Mouse (Mus musculus): ENCODE results near the gene Hemk1. TPM values are rescaled to one million over a fixed set of nuclear protein-coding genes. Genes with fewer than 3 reads are reported as not detected.

The Hemk1 gene
- 8.4 and 10.8 TPM in 2 replicates for polyA plus RNA-seq (2015; fragmentation: Nextera tagmentation; extraction: Ambion mirVana)

GRCm38 (mm10) chr9:107338172-107338883, at the start of gene Hemk1:
Gene Hemk1, minus strand, starts transcription at chr9:107338350.

GRCm38 (mm10) chr9:107340267-107340859, 2.2 kb upstream of the Hemk1 start, which contains the start of gene 6430571L13Rik:
Gene 6430571L13Rik, plus strand, starts transcription at chr9:107340602.

DNA sequence AAGGTAGTCTGAATTCAATTTTAAA, 42.3 kb downstream of the Hemk1 start, which contains the start of gene Cish:
Gene Cish, plus strand, starts transcription at position 11 of the 25 bp plus-strand sequence.

DNA sequence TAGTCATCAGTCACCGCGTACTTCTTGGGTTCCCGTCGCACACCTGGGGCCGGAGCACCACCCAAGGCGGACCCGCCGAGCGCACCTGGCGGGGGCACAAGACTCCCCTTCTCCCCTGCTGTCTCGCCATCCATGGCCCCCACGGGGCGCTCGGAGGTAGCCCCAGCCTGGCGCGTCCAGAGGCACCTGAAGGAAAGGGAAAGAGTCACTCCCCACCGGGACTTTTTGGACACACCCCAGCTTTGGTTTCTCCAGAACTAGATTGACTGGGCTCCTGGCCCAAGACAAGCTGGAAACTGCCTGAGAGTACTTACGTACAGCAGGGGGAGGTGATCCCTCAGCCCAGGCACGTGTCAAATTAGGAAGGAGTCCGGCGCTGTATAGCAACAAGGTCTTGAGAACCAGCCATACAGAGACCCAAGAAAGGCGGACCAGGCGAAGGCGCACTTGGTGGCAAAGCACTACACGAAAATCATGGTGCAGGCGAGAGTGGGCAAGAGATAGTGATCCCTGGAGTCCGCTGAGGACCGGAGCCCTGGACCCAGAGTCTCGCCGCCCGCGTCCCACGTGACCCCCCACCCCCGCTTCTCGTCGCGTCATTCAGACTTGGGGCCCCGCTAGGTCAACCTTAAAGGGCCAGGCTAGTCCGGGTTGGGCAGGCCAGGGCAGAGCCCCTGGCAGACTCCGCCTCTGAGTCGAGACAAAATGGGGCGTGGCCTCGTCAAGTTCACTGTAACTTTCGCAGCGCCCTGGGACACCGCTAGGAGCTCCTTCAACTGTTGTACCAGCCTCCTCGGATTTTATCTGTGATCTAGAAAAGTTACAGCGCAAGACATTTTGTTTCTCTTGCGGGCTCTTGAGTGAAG, 48.7 kb downstream of the Hemk1 start, which contains the start of gene Mapkapk3:
Gene Mapkapk3, minus strand, starts transcription at position 667 of the 866 bp plus-strand sequence.

Other genes with a start within 250 kb of the Hemk1 start
- gene Dock3, start 106.4 kb downstream of the Hemk1 start, polyA plus RNA-seq (2015; fragmentation: Nextera tagmentation; extraction: Ambion mirVana) = 2.2 and 2.5 TPM in 2 replicates
- 5.7 and 15.0 TPM in 2 replicates for gene Mapkapk3, start 48.5 kb downstream of the Hemk1 start, polyA plus RNA-seq (2015; fragmentation: Nextera tagmentation; extraction: Ambion mirVana)
- 17.3 and 18.5 TPM in 2 replicates for gene Cish, start 42.3 kb downstream of the Hemk1 start, polyA plus RNA-seq (2015; fragmentation: Nextera tagmentation; extraction: Ambion mirVana)
- gene 6430571L13Rik, start 2.3 kb upstream of the Hemk1 start, polyA plus RNA-seq (2015; fragmentation: Nextera tagmentation; extraction: Ambion mirVana) = 0.44 and 0.86 TPM in 2 replicates
- gene Cacna2d2, start 61.3 kb upstream of the Hemk1 start, polyA plus RNA-seq (2015; fragmentation: Nextera tagmentation; extraction: Ambion mirVana) = 0.35 and 0.52 TPM in 2 replicates
- 43.7 and 54.5 TPM in 2 replicates for gene Tmem115, start 195.6 kb upstream of the Hemk1 start, polyA plus RNA-seq (2015; fragmentation: Nextera tagmentation; extraction: Ambion mirVana)
- gene Cyb561d2, start 203.8 kb upstream of the Hemk1 start, polyA plus RNA-seq (2015; fragmentation: Nextera tagmentation; extraction: Ambion mirVana) = 40.5 and 46.6 TPM in 2 replicates
- gene Nprl2, start 203.9 kb upstream of the Hemk1 start, polyA plus RNA-seq (2015; fragmentation: Nextera tagmentation; extraction: Ambion mirVana) = 25.7 and 33.2 TPM in 2 replicates
- 0.87 and 0.88 TPM in 2 replicates for gene Zmynd10, start 208.9 kb upstream of the Hemk1 start, polyA plus RNA-seq (2015; fragmentation: Nextera tagmentation; extraction: Ambion mirVana)
- gene Rassf1, start 213.2 kb upstream of the Hemk1 start, polyA plus RNA-seq (2015; fragmentation: Nextera tagmentation; extraction: Ambion mirVana) = 34.4 and 42.2 TPM in 2 replicates
- gene Tusc2, start 224.9 kb upstream of the Hemk1 start, polyA plus RNA-seq (2015; fragmentation: Nextera tagmentation; extraction: Ambion mirVana) = 63.2 and 71.2 TPM in 2 replicates
- gene Hyal2, start 229.6 kb upstream of the Hemk1 start, polyA plus RNA-seq (2015; fragmentation: Nextera tagmentation; extraction: Ambion mirVana) = 46.1 and 48.2 TPM in 2 replicates
- gene Hyal1, start 238.6 kb upstream of the Hemk1 start, polyA plus RNA-seq (2015; fragmentation: Nextera tagmentation; extraction: Ambion mirVana) = 2.8 and 4.5 TPM in 2 replicates
- gene Naa80, start 240.5 kb upstream of the Hemk1 start, polyA plus RNA-seq (2015; fragmentation: Nextera tagmentation; extraction: Ambion mirVana) = 13.4 and 16.0 TPM in 2 replicates
- 0.85 and 1.5 TPM in 2 replicates for gene Hyal3, start 242.5 kb upstream of the Hemk1 start, polyA plus RNA-seq (2015; fragmentation: Nextera tagmentation; extraction: Ambion mirVana)
- 20.0 and 31.8 TPM in 2 replicates for gene Ifrd2, start 249.3 kb upstream of the Hemk1 start, polyA plus RNA-seq (2015; fragmentation: Nextera tagmentation; extraction: Ambion mirVana)